ENCODE assay signal across 8 mouse cellular contexts in genomic region chr4:94752512-94752911, GRCm38 (mm10). TPM values are rescaled to one million over a fixed set of nuclear protein-coding genes. Genes with fewer than 3 reads are reported as not detected.
DNase-seq lines count a peak whose midpoint lies in the region; ATAC-seq lines count a peak whose summit lies in the region.

No protein-coding gene starts in this region.

- DNase-seq in adrenal gland, adult 2 months: peak; percentile 54
- DNase-seq in adrenal gland, postnatal 4 days (ENCODE audit: low spot score in 2 of 2): no peak
- DNase-seq in lung, adult 18-20 months: peak; percentile 42 to 70
- DNase-seq in retina, postnatal 1 day: peak; percentile 68
- no peak for DNase-seq in natural killer cell, adult 2 months (ENCODE audit: low spot score in 2 of 2)
- DNase-seq in cerebellum, adult 8-10 months: no peak

- H3K4me1 ChIP-seq in embryonic facial prominence, embryonic 15.5 days: no peaks in the 10 kb centered on the region
- peaks cover 9% of the 10 kb centered on the region; the same call in 1 of the 2 replicates for H3K4me1 ChIP-seq in heart, embryonic 16.5 days (ENCODE audit: control insufficient read depth, insufficient read depth, low read length)

- no peaks in the 10 kb centered on the region for H3K9me3 ChIP-seq in embryonic facial prominence, embryonic 15.5 days (replicated peaks)
- H3K9me3 ChIP-seq in heart, embryonic 16.5 days (replicated peaks; ENCODE audit: control insufficient read depth, low read length): no peaks in the 10 kb centered on the region

- no peak overlapping the region for H3K4me2 ChIP-seq in embryonic facial prominence, embryonic 15.5 days (replicated peaks)
- H3K4me2 ChIP-seq in heart, embryonic 16.5 days (ENCODE audit: low read depth, low read length): peak overlapping the region; percentile 17; the same call in 1 of the 2 replicates

- no peak overlapping the region for H3K9ac ChIP-seq in embryonic facial prominence, embryonic 15.5 days
- H3K9ac ChIP-seq in heart, embryonic 16.5 days (ENCODE audit: low read length): no peak overlapping the region

- no peak overlapping the region for H3K4me3 ChIP-seq in embryonic facial prominence, embryonic 15.5 days (replicated peaks)
- no peak overlapping the region for H3K4me3 ChIP-seq in heart, embryonic 16.5 days (ENCODE audit: low read length)

- ATAC-seq in embryonic facial prominence, embryonic 15.5 days (ENCODE audit: insufficient number of reproducible peaks, low FRiP score, low TSS enrichment, low read depth): peak; percentile 86
- peak; percentile 95 for ATAC-seq in heart, embryonic 16.5 days (replicated peaks; ENCODE audit: extremely low read depth, insufficient read depth, low FRiP score)

- no peaks in the 10 kb centered on the region for H3K27me3 ChIP-seq in embryonic facial prominence, embryonic 15.5 days
- no peaks in the 10 kb centered on the region for H3K27me3 ChIP-seq in heart, embryonic 16.5 days (ENCODE audit: control insufficient read depth, insufficient read depth, low read length)

- no peaks in the 10 kb centered on the region for H3K36me3 ChIP-seq in embryonic facial prominence, embryonic 15.5 days
- no peaks in the 10 kb centered on the region for H3K36me3 ChIP-seq in heart, embryonic 16.5 days (ENCODE audit: control insufficient read depth, insufficient read depth)

- no peak overlapping the region for H3K27ac ChIP-seq in embryonic facial prominence, embryonic 15.5 days (replicated peaks)
- peak overlapping the region; percentile 72 for H3K27ac ChIP-seq in heart, embryonic 16.5 days (ENCODE audit: low read length)

- WGBS in embryonic facial prominence, embryonic 15.5 days: 27% methylated on average over 9 of the region's 9 CpGs
- 23% methylated on average over 9 of the region's 9 CpGs for WGBS in heart, embryonic 16.5 days

RNA-seq across cellular contexts. Expression of gene Tek, which starts 13.4 kb away (rescaled TPM):
- total RNA-seq in adrenal gland, adult 2 months (2021): 10 to 100 TPM; 40.4 to 59.5 TPM
- polyA plus RNA-seq in adrenal gland, adult 2 months (2012; rRNA removed): 5.4 and 5.7 TPM in 2 replicates
- total RNA-seq in adrenal gland, postnatal 4 days (2021): 10 to 100 TPM; 42.1 to 44.8 TPM
- 13.1 and 14.8 TPM in 2 replicates for polyA plus RNA-seq in embryonic facial prominence, embryonic 15.5 days (2015; fragmentation: Nextera tagmentation; extraction: Ambion mirVana)
- polyA plus RNA-seq in heart, embryonic 16.5 days (2015; fragmentation: Nextera tagmentation; extraction: Ambion mirVana): 39.3 and 40.2 TPM in 2 replicates

Comparison
In these comparisons a context has a peak if more than half of its experiments do, and no peak if none do; other contexts are left out.
1. DNase-seq: peak in adrenal gland, adult 2 months (single experiment), lung, adult 18-20 months (2 of 2) and retina, postnatal 1 day (single experiment); none in adrenal gland, postnatal 4 days (0 of 2), natural killer cell, adult 2 months (0 of 2) and cerebellum, adult 8-10 months (single experiment).